Mouse (Mus musculus) hindbrain, embryonic 12.5 days (tissue): ENCODE measurements at regions not wholly inside any gene's neighbourhood (a gene's known extent, or its start where the extent isn't known, plus 50 kb on each side); places are given as distances from the start of the nearest gene placed in this dataset.

ENCODE experiments used
- ATAC-seq: fragments of 200-750 bp; cut with Nextera tagmentation; 2 replicates; pipeline ENCODE4 v1.8.0; 2017; ENCODE audit warnings: moderate TSS enrichment; ENCODE audit not compliant: low FRiP score
- H3K27ac ChIP-seq: fragments of 300-500 bp; sonication (generic); 2 replicates; pipeline ENCODE4 v1.5.1; 2016; ENCODE audit warnings: mild to moderate bottlenecking
- H3K27me3 ChIP-seq: fragments of 300-500 bp; sonication (generic); 2 replicates; pipeline ENCODE4 v1.6.1; 2016; ENCODE audit warnings: mild to moderate bottlenecking
- H3K36me3 ChIP-seq: fragments of 300-500 bp; sonication (generic); 2 replicates; pipeline ENCODE4 v1.6.1; 2016; ENCODE audit warnings: mild to moderate bottlenecking
- H3K4me1 ChIP-seq: fragments of 300-500 bp; sonication (generic); 2 replicates; pipeline ENCODE4 v1.6.1; 2016
- H3K4me2 ChIP-seq: fragments of 300-500 bp; sonication (generic); replicated peaks from 2 replicates; pipeline ENCODE4 v1.6.1; 2016; ENCODE audit warnings: mild to moderate bottlenecking
- H3K4me3 ChIP-seq: fragments of 300-500 bp; sonication (generic); 2 replicates; pipeline ENCODE4 v1.5.1; 2016; ENCODE audit warnings: mild to moderate bottlenecking
- H3K9ac ChIP-seq: fragments of 300-500 bp; sonication (generic); 2 replicates; pipeline ENCODE4 v1.6.1; 2016; ENCODE audit warnings: mild to moderate bottlenecking, moderate library complexity
- H3K9me3 ChIP-seq: fragments of 300-500 bp; sonication (generic); replicated peaks from 2 replicates; pipeline ENCODE4 v1.6.1; 2016; ENCODE audit warnings: mild to moderate bottlenecking
- WGBS: fragments of 180-500 bp; shearing (Covaris S2); methylation state at CpG from one replicate; pipeline ENCODE4 v1.1.7; 2016; 5-methylcytosine and 5-hydroxymethylcytosine counted together

DNA sequence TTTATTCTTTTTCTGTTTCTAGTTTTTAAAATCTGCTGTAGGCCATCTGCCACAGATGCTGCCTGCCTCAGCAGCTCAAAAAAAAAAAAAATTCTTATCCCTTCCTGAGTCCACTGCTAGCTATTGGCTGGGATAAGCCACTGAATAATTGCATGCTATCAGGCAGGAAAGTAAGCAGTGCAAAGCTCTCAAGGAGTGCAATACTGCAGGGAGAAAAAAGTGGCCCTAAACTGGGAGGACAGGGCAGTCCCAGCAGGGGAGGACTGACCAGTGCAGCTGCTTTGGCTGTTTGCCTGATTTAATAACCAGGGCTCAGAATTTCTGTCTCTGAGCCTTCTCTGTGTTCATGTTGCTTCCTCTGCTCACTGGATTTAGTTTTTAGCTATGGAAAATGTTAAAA, 544.4 kb upstream of the Marcks start:
- H3K27ac ChIP-seq: no peak overlapping the region
- no peak overlapping the region for H3K4me3 ChIP-seq
- no peaks in the 10 kb centered on the region for H3K4me1 ChIP-seq
- no peak overlapping the region for H3K9ac ChIP-seq
- no peaks in the 10 kb centered on the region for H3K9me3 ChIP-seq
- H3K36me3 ChIP-seq: no peaks in the 10 kb centered on the region
- no peak for ATAC-seq
- H3K27me3 ChIP-seq: no peaks in the 10 kb centered on the region
- no peak overlapping the region for H3K4me2 ChIP-seq

DNA sequence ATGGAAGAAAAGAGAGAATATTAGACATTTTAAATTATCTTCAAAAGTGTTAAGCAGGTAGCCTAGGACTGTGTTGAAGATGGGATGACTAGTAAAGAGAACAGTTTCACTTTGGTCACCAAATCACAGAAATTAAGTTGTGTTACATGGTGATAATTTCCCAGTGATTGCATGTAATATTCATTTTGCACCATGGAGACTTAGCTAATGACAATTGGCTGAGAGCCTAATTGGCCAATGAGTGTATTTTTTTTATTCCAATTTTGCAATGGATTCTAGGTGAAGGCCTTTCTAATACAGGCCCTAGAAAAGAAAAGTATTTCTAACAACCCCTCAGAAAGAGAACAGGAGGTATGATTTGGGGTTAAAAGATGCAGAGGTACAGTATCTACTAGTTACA, 541.9 kb upstream of the Marcks start:
- Histone ChIP-seq H3K4me3 (no peak overlapping the region), H3K4me2 (no peak overlapping the region), H3K9ac (no peak overlapping the region), H3K27ac (no peak overlapping the region), H3K4me1 (no peaks in the 10 kb centered on the region), H3K9me3 (no peaks in the 10 kb centered on the region), H3K36me3 (no peaks in the 10 kb centered on the region), H3K27me3 (no peaks in the 10 kb centered on the region)
- no peak for ATAC-seq

DNA sequence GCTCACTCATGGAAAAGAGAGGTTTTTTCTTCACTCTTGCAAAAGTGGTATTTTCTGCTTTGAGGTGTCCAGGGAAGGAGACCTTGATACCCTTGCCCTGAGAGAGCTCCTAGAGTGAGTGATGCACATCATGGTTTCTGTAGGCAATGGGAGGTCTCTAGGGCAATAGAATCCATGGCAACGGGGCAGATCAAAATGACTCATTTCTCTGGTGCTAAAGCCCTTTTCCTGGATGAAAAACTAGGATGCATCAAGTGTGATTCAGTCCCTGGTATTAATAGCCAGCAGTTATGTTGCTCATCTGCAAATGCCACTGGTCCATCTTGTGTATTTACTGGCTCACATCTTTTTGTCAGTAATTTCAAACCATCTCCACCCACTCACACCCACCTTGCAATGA, 539.1 kb upstream of the Marcks start:
- Histone ChIP-seq H3K4me1 (no peaks in the 10 kb centered on the region), H3K36me3 (no peaks in the 10 kb centered on the region), H3K27me3 (no peaks in the 10 kb centered on the region), H3K27ac (no peak overlapping the region), H3K4me2 (no peak overlapping the region), H3K9me3 (no peaks in the 10 kb centered on the region), H3K4me3 (no peak overlapping the region), H3K9ac (no peak overlapping the region)
- WGBS: 85% methylated on average over 1 of the region's 1 CpGs
- no peak for ATAC-seq

DNA sequence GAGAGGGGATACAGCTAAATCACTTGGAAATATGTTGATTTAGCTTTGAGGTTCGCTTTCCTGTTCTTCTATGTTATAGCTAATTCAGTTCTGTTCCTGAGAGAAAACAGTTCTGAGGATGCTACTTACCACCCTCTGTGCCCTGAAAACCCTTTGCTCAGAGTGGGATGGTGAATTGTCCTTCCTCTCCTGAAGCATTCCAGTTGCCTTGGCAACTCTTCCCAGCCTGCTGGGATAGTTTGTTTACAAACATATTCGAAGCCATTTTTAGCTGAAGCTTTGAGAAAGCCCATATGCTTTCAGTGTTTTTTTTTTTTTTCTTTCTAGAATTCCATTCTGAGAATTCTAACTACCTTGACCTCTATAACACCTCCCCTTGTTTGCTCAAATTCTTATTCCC, 530.1 kb upstream of the Marcks start:
- no peak overlapping the region for H3K4me2 ChIP-seq
- no peak overlapping the region for H3K9ac ChIP-seq
- no peak overlapping the region for H3K27ac ChIP-seq
- no peaks in the 10 kb centered on the region for H3K36me3 ChIP-seq
- ATAC-seq: no peak
- H3K4me1 ChIP-seq: peaks cover 17% of the 10 kb centered on the region
- H3K4me3 ChIP-seq: no peak overlapping the region
- H3K27me3 ChIP-seq: no peaks in the 10 kb centered on the region
- H3K9me3 ChIP-seq: no peaks in the 10 kb centered on the region
- WGBS: 47% methylated on average over 2 of the region's 2 CpGs

DNA sequence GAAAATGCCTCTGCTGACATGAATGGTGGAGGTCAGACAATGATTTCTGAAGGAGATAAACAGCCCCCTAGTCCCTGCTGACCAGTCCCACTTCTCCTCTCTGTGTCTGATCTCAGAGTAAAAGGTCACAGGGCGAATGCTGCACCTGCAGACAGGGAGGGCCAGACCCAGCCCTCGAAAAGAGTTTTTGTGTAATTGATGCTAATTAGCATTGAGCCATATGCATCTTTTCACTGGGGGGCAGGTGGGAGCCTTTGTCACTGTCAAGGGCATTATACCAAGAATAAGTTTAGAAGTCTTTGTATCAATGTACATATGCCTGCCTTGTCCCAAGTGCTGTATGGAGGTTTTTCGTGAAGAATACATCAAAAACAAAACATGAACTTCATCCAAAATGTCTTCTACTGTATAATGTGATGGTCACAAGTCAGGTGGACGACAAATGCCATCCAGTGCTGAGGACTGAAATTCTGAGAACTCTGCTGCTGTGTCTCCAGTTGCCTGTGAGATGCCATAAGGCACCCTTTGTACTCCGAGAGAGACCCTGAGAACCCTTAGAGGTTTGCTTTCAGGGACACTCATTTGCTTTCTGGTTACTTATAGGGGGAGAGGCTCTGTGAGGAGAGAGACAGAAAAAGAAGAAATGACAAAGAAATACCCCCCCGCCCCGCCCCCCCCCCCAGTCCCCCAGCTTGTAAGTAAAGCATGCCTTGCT, 528.5 kb upstream of the Marcks start:
- no peak overlapping the region for H3K4me3 ChIP-seq
- no peak overlapping the region for H3K4me2 ChIP-seq
- H3K27me3 ChIP-seq: no peaks in the 10 kb centered on the region
- no peaks in the 10 kb centered on the region for H3K9me3 ChIP-seq
- H3K4me1 ChIP-seq: peaks cover 17% of the 10 kb centered on the region
- peak; percentile 90 for ATAC-seq
- no peak overlapping the region for H3K9ac ChIP-seq
- H3K36me3 ChIP-seq: no peaks in the 10 kb centered on the region
- 0 out of 2 replicates have a peak overlapping the region, but pooled peaks have one; percentile 9 for H3K27ac ChIP-seq
- 24% methylated on average over 7 of the region's 7 CpGs for WGBS

DNA sequence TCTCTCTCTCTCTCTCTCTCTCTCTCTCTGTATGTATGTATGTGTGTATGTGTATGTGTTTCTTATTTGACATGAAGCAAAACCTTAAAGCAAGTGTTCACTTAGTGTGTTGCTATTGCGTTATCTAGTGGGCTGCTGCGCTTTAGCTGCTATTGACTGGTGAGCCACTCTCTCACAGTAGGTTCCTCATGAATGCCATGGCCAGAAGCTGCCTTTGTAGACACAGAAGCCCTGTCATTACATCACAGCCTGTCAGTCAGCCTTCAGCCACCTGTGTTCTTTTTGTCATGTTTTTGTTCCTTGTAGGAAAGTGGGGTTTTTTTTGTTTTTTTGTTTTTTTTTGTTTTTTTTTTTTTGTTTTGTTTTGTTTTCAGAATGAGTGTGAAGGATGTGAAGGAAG, 527.8 kb upstream of the Marcks start:
- peaks cover 17% of the 10 kb centered on the region for H3K4me1 ChIP-seq
- H3K27ac ChIP-seq: no peak overlapping the region
- no peak overlapping the region for H3K9ac ChIP-seq
- ATAC-seq: peak; percentile 56; the same call in 1 of the 2 replicates
- H3K9me3 ChIP-seq: no peaks in the 10 kb centered on the region
- H3K4me3 ChIP-seq: no peak overlapping the region
- no peaks in the 10 kb centered on the region for H3K27me3 ChIP-seq
- 39% methylated on average over 2 of the region's 2 CpGs for WGBS
- H3K36me3 ChIP-seq: no peaks in the 10 kb centered on the region
- no peak overlapping the region for H3K4me2 ChIP-seq

DNA sequence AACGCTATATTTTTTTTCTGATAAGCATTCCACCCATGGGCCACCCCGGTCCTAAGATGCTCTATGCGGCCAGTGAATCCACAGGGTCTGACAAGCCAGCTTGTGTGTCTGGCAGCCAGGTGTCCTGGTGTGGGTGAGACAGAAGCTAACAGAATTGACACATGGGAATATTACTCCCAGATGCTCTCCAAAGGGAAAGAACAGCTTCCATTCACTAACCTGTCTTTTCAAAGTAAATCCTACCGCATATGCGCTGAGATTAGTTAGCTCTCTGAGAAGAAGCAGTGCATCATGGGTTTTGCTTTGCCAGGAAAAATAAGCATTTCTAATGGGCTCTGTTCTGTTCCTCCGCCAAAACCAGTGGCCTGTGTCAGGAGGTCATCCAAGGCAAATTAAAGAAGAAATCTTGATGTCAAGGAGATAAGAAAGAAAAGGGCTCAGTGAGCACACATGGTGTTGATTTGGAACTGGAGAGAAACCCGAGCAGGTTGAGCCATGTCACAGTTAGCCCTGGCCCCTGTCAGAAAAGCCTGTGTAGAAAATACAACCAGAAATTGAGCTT, 498.4 kb upstream of the Marcks start:
- no peak for ATAC-seq

DNA sequence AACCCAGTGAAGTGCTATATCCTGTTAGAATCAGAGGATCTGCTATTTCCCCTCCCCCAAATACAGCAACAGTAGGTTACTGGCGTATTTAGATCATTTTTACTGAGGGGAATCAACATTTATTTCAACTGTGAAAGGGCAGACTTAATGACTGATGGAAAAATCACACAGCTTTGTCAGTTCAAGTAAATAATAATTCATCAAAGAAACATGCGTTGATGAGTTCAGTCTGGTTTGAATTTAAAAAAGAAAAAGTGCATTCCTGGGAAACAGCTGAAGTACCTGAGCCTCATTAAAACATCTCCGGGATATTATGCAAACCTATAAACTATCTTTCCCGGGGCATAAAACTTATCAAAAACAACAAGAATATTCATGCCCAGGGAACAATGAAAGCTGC, 497.7 kb upstream of the Marcks start:
- no peak overlapping the region for H3K27ac ChIP-seq
- H3K27me3 ChIP-seq: no peaks in the 10 kb centered on the region
- no peaks in the 10 kb centered on the region for H3K9me3 ChIP-seq
- H3K4me1 ChIP-seq: no peaks in the 10 kb centered on the region; the same call in 1 of the 2 replicates
- no peak for ATAC-seq
- no peak overlapping the region for H3K4me2 ChIP-seq
- H3K4me3 ChIP-seq: no peak overlapping the region
- H3K36me3 ChIP-seq: no peaks in the 10 kb centered on the region
- WGBS: 69% methylated on average over 4 of the region's 4 CpGs
- no peak overlapping the region for H3K9ac ChIP-seq

More for the DNA sequence above, 498.4 kb upstream of the Marcks start:
- no peak overlapping the region for H3K4me2 ChIP-seq
- H3K4me1 ChIP-seq: no peaks in the 10 kb centered on the region; the same call in 1 of the 2 replicates
- H3K27ac ChIP-seq: no peak overlapping the region
- WGBS: 47% methylated on average over 7 of the region's 7 CpGs
- no peak overlapping the region for H3K9ac ChIP-seq
- H3K4me3 ChIP-seq: no peak overlapping the region
- no peaks in the 10 kb centered on the region for H3K36me3 ChIP-seq
- no peaks in the 10 kb centered on the region for H3K27me3 ChIP-seq
- no peaks in the 10 kb centered on the region for H3K9me3 ChIP-seq

DNA sequence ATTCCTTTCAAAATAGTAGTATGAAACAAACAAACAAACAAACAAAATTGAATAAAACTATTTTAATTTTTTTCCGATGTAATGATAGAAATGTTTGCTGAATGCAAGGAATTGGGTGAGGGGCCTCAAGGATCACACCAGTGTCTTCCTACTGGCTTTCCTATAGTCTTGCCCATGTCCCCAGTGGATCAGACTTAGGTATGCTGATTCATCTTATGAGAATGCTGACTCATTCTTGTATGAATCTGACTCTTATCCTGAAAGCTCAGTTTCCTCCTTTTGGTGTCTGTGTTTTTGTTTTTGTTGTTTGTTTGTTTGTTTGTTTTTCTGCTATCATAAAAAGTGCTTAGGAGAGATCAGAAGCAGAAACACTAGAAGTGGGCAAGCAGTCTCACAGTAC, 491.7 kb upstream of the Marcks start:
- no peak overlapping the region for H3K4me3 ChIP-seq
- no peak overlapping the region for H3K27ac ChIP-seq
- no peak overlapping the region for H3K4me2 ChIP-seq
- no peak for ATAC-seq
- peaks cover 8% of the 10 kb centered on the region; the same call in 1 of the 2 replicates for H3K4me1 ChIP-seq
- H3K9me3 ChIP-seq: no peaks in the 10 kb centered on the region
- H3K9ac ChIP-seq: no peak overlapping the region
- no peaks in the 10 kb centered on the region for H3K27me3 ChIP-seq
- 98% methylated on average over 1 of the region's 1 CpGs for WGBS
- no peaks in the 10 kb centered on the region for H3K36me3 ChIP-seq

DNA sequence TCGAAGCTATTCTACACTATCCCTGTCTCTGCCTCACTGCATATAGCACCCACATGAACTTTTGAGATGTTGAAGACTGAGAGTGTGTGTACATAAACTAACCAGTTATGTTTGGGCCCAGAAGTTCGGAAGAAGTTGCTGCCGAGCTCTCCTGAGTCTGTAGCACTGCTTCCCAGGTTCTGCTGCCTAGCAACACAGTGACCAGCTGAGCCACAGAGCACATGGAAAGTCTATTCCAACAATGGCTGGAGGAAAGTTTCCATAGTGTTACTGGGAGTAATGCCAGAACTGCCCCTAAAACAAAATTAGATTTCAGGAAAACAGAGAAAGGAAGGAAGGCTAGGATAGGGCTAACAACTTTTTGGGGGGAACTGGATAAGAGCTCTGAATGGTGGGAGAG, 489.2 kb upstream of the Marcks start:
- 70% methylated on average over 3 of the region's 3 CpGs for WGBS

DNA sequence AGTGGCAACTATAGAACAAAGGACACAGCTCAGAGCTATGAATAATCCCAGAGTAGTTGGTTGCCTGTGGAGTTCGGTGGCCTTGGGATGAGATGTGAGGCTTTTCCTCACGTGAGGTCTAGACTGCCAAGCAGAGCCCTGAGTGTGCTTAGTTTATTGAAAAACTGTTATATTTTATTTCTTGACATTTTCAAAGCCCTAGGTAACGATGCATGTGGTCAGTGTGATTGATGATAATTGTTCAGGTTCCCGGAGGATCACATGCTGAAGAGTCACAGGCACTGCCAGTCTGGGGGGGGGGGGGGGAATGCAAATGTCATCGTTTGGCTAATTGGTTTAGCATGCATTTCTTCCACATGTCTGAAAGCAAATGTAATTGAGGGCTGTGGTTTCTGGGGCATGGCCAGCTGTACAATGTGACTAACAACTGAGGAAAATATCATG, 488.1 kb upstream of the Marcks start:
- Histone ChIP-seq H3K9me3 (no peaks in the 10 kb centered on the region), H3K36me3 (no peaks in the 10 kb centered on the region), H3K9ac (no peak overlapping the region), H3K4me2 (no peak overlapping the region), H3K27me3 (no peaks in the 10 kb centered on the region), H3K4me1 (peaks cover 8% of the 10 kb centered on the region; the same call in 1 of the 2 replicates), H3K4me3 (no peak overlapping the region), H3K27ac (0 out of 2 replicates have a peak overlapping the region, but pooled peaks have one; percentile 23)
- ATAC-seq: peak; percentile 89
- 30% methylated on average over 5 of the region's 5 CpGs for WGBS

More for the DNA sequence above, 489.2 kb upstream of the Marcks start:
- H3K27ac ChIP-seq: no peak overlapping the region
- H3K9me3 ChIP-seq: no peaks in the 10 kb centered on the region
- ATAC-seq: no peak
- no peaks in the 10 kb centered on the region for H3K27me3 ChIP-seq
- peaks cover 8% of the 10 kb centered on the region; the same call in 1 of the 2 replicates for H3K4me1 ChIP-seq
- H3K36me3 ChIP-seq: no peaks in the 10 kb centered on the region
- H3K4me2 ChIP-seq: no peak overlapping the region
- no peak overlapping the region for H3K9ac ChIP-seq
- no peak overlapping the region for H3K4me3 ChIP-seq

DNA sequence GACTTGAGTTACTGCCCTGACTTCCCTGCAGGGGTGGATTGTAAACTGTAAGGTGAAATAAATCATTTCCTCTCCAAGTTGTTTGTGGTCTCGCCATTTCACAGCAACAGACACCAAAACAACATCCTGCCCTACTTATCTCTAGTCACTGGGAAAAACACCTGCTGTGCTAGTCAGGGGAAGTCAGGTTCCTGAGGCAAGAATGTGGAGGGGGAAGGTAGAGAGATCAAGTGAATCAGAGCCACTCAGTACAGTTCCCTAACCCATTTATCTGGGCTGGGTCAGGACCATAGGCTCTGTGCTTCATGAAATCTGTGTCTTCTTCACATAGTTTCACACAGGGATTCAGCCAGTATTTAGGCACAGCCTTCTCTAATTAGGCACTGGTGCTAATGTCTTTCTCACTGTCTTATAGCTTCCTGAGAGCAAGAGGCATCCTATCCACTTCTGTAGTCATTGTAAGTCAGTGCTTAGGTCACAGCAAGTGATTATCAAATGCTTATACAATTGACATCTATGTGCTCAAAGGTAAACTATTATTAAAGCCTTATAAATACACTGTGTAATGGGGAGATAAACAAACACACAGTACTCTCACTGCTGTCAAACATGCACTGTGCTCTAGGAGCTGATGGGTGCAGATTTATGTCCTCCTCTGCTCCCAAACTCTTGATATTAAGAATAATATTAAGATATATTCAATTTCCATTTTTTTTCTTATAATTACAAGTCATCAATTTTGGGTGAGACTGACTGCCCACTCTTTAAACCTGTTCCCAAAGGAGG, 487.4 kb upstream of the Marcks start:
- Histone ChIP-seq H3K36me3 (no peaks in the 10 kb centered on the region), H3K27me3 (no peaks in the 10 kb centered on the region), H3K4me1 (peaks cover 8% of the 10 kb centered on the region; the same call in 1 of the 2 replicates), H3K4me2 (no peak overlapping the region), H3K9ac (no peak overlapping the region), H3K27ac (peak overlapping the region; percentile 23; the same call in 1 of the 2 replicates), H3K9me3 (no peaks in the 10 kb centered on the region), H3K4me3 (no peak overlapping the region)
- peak; percentile 68 for ATAC-seq
- 58% methylated on average over 1 of the region's 1 CpGs for WGBS
